Mouse (Mus musculus): ENCODE results near the gene Col2a1.

Gene Col2a1

GRCm38 (mm10) chr15:97963989-97964835, 40.3 kb downstream of the Col2a1 start, which contains the start of gene Tmem106c:
Tmem106c (plus strand) TSS chr15:97964200.
- DNase-seq (ENCODE audit: low read depth, low spot score): peak; percentile 93

- peak; percentile 48 for DNase-seq (ENCODE audit: low read depth, low spot score)
Measured at GRCm38 (mm10) chr15:97963329-97963988, 41.0 kb downstream of the Col2a1 start.

- DNase-seq (ENCODE audit: low read depth, low spot score): no peak
Measured at GRCm38 (mm10) chr15:97956416-97956815, 48.1 kb downstream of the Col2a1 start.

GRCm38 (mm10) chr15:97955742-97956141, 48.8 kb downstream of the Col2a1 start:
- no peak for DNase-seq (ENCODE audit: low read depth, low spot score)

GRCm38 (mm10) chr15:97955286-97955685, 49.2 kb downstream of the Col2a1 start:
- DNase-seq (ENCODE audit: low read depth, low spot score): no peak

- no peak for DNase-seq (ENCODE audit: low read depth, low spot score)
Measured at GRCm38 (mm10) chr15:97954671-97955070, 49.8 kb downstream of the Col2a1 start.

- no peak for DNase-seq (ENCODE audit: low read depth, low spot score)
Measured at GRCm38 (mm10) chr15:97952889-97953189, 51.7 kb downstream of the Col2a1 start.

- DNase-seq (ENCODE audit: low read depth, low spot score): peak; percentile 79
Measured at GRCm38 (mm10) chr15:97952137-97952888, 52.2 kb downstream of the Col2a1 start.

- DNase-seq (ENCODE audit: low read depth, low spot score): no peak
Measured at GRCm38 (mm10) chr15:97950240-97950639, 54.3 kb downstream of the Col2a1 start.

- no peak for DNase-seq (ENCODE audit: low read depth, low spot score)
Measured at GRCm38 (mm10) chr15:97949706-97950105, 54.8 kb downstream of the Col2a1 start.

GRCm38 (mm10) chr15:97948720-97949119, 55.8 kb downstream of the Col2a1 start:
- DNase-seq (ENCODE audit: low read depth, low spot score): peak; percentile 39

- DNase-seq (ENCODE audit: low read depth, low spot score): no peak
Measured at GRCm38 (mm10) chr15:97945656-97946315, 58.7 kb downstream of the Col2a1 start.

GRCm38 (mm10) chr15:97944919-97945574, 59.4 kb downstream of the Col2a1 start:
- no peak for DNase-seq (ENCODE audit: low read depth, low spot score)

GRCm38 (mm10) chr15:97943356-97943755, 61.1 kb downstream of the Col2a1 start:
- DNase-seq (ENCODE audit: low read depth, low spot score): no peak

- DNase-seq (ENCODE audit: low read depth, low spot score): no peak
Measured at GRCm38 (mm10) chr15:97942538-97942937, 62.0 kb downstream of the Col2a1 start.

GRCm38 (mm10) chr15:97941306-97941705, 63.2 kb downstream of the Col2a1 start:
- no peak for DNase-seq (ENCODE audit: low read depth, low spot score)

- no peak for DNase-seq (ENCODE audit: low read depth, low spot score)
Measured at GRCm38 (mm10) chr15:97940088-97940487, 64.4 kb downstream of the Col2a1 start.

- DNase-seq (ENCODE audit: low read depth, low spot score): peak; percentile 86
Measured at GRCm38 (mm10) chr15:97938580-97938979, 65.9 kb downstream of the Col2a1 start.

GRCm38 (mm10) chr15:97932441-97932840, 72.1 kb downstream of the Col2a1 start:
- no peak for DNase-seq (ENCODE audit: low read depth, low spot score)

GRCm38 (mm10) chr15:97929259-97929824, 75.2 kb downstream of the Col2a1 start:
- DNase-seq (ENCODE audit: low read depth, low spot score): no peak

GRCm38 (mm10) chr15:97927821-97928220, 76.7 kb downstream of the Col2a1 start:
- no peak for DNase-seq (ENCODE audit: low read depth, low spot score)

All from 3T3-L1 (cell line).